Mouse (Mus musculus): ENCODE measurements at regions not wholly inside any gene's neighbourhood (a gene's known extent, or its start where the extent isn't known, plus 50 kb on each side); places are given as distances from the start of the nearest gene placed in this dataset.

- TF ChIP-seq CTCF (IDR thresholded peaks at IDR 0.05; ENCODE audit: control insufficient read depth, insufficient read depth, insufficient replicate concordance, low read depth, low read length), result no peak
- TF ChIP-seq POLR2A (IDR thresholded peaks at IDR 0.05; ENCODE audit: control insufficient read depth, low read depth, low read length), result no peak
Observed at GRCm38 (mm10) chr1:190393061-190393460, 222.5 kb upstream of the Prox1 start.
